Mouse (Mus musculus): ENCODE measurements around the gene Tpp1. TPM values are rescaled to one million over a fixed set of nuclear protein-coding genes. Genes with fewer than 3 reads are reported as not detected.

Gene Tpp1
- polyA plus RNA-seq, 1 experiment from 2014 or later, result 80.2 TPM

DNA sequence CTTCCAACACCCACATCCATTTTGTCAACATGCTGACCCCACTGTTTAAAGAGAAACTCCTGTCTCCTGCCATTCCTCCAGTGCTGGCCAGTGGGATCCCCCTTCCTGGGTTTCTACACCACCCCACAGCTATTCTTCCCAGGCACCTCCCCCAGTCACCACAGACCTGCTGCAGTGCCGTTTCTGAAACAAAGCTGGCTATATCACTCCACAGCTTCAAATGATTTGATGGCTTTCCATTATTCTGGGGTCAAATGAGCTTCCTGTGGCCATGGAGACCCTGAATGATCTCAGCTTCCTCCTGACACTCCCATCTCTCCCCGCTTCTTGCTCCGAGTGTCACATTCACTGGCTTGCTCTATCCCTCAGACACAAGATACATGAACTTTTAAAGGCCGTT lies 32.5 kb upstream of the Tpp1 start:
- Histone ChIP-seq H3K4me2 (replicated peaks; ENCODE audit: low read depth, low read length) (peak overlapping the region; percentile 70), H3K4me3 (ENCODE audit: low read depth, low read length) (no peak overlapping the region), H3K9ac (replicated peaks; ENCODE audit: low read depth, low read length) (no peak overlapping the region), H3K9me3 (ENCODE audit: control insufficient read depth, low read depth, low read length) (no peaks in the 10 kb centered on the region), H3K36me3 (ENCODE audit: control insufficient read depth, insufficient read depth, low read length) (peaks cover 5% of the 10 kb centered on the region; the same call in 1 of the 2 replicates), H3K27me3 (ENCODE audit: control insufficient read depth, insufficient read depth, low read length) (no peaks in the 10 kb centered on the region), H3K4me1 (ENCODE audit: control insufficient read depth, insufficient read depth, low read length) (peaks cover 23% of the 10 kb centered on the region), H3K27ac (ENCODE audit: low read length) (no peak overlapping the region)
- ATAC-seq (ENCODE audit: insufficient number of reproducible peaks, insufficient read depth, low FRiP score, low read depth), result no peak
- 17% methylated on average over 4 of the region's 4 CpGs for WGBS

DNA sequence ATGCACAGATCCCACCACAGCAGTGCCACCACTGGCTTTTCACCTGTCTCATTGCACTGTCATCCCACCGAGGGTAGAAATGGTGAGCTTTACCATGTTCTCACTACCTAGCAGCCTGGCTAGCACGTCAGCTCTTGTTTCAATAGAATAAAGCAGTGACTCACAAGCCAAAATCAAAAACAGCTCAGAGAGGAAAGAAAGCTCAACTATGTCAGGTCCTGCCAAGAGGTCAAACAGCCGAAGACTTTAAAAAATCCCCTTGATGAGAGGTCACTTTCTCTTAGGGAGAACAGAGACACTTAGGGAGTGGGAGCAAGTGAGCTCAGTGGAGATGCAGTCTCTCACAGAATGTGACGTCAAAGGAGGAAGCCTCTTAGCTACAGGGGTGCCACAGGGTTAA lies 31.8 kb upstream of the Tpp1 start:
- Histone ChIP-seq H3K9ac (replicated peaks; ENCODE audit: low read depth, low read length) (no peak overlapping the region), H3K27ac (ENCODE audit: low read length) (no peak overlapping the region), H3K27me3 (ENCODE audit: control insufficient read depth, insufficient read depth, low read length) (no peaks in the 10 kb centered on the region), H3K4me1 (ENCODE audit: control insufficient read depth, insufficient read depth, low read length) (peaks cover 30% of the 10 kb centered on the region), H3K36me3 (ENCODE audit: control insufficient read depth, insufficient read depth, low read length) (peaks cover 5% of the 10 kb centered on the region; the same call in 1 of the 2 replicates), H3K4me2 (replicated peaks; ENCODE audit: low read depth, low read length) (no peak overlapping the region), H3K9me3 (ENCODE audit: control insufficient read depth, low read depth, low read length) (no peaks in the 10 kb centered on the region), H3K4me3 (ENCODE audit: low read depth, low read length) (no peak overlapping the region)
- ATAC-seq (ENCODE audit: insufficient number of reproducible peaks, insufficient read depth, low FRiP score, low read depth), result no peak
- WGBS, result 43% methylated on average over 4 of the region's 4 CpGs

DNA sequence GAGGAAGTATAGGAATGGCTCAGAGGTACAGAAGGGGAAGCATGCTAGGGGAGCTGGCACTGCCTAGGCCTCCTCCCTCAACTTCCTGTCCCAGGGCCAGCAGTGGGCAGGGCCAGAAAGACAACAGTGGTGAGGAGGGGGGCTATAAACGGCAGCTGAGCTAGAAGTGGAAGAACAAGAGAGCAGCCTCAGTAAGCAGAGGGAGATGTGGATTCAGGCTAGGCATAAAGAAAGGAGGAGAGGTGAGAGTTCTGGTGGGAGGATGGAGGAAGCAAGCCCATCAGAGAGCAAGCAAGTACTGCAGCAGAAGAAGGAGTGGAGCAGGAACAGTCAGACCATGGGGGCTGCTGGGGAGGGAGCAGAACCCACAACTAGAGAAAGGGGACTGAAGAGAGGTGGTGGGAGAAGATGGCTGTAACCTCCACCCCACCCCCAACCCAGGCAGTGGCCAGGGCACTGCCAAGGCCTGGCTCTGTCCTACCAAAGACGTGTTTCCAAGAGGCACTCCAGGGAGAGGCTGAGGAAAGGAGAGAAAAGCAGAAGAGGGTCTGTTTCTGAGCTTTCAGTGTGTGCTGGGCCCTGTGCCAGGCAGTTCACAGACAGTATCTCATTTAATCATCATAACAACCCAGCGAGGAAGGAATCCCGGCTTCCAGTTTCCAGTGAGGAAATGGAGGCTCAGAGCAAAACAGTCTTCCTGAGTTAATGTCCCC lies 26.7 kb upstream of the Tpp1 start:
- no peaks in the 10 kb centered on the region for H3K9me3 ChIP-seq (ENCODE audit: control insufficient read depth, low read depth, low read length)
- H3K4me2 ChIP-seq (replicated peaks; ENCODE audit: low read depth, low read length), result peak overlapping the region; percentile 47
- ATAC-seq (ENCODE audit: insufficient number of reproducible peaks, insufficient read depth, low FRiP score, low read depth), result peak; percentile 78
- 9% methylated on average over 4 of the region's 4 CpGs for WGBS
- H3K4me1 ChIP-seq (ENCODE audit: control insufficient read depth, insufficient read depth, low read length), result peaks cover 34% of the 10 kb centered on the region; the same call in 1 of the 2 replicates
- H3K27ac ChIP-seq (ENCODE audit: low read length), result peak overlapping the region; percentile 96
- no peak overlapping the region for H3K4me3 ChIP-seq (ENCODE audit: low read depth, low read length)
- no peak overlapping the region; the same call in 1 of the 2 replicates for H3K9ac ChIP-seq (replicated peaks; ENCODE audit: low read depth, low read length)
- H3K27me3 ChIP-seq (ENCODE audit: control insufficient read depth, insufficient read depth, low read length), result no peaks in the 10 kb centered on the region
- H3K36me3 ChIP-seq (ENCODE audit: control insufficient read depth, insufficient read depth, low read length), result peaks cover 5% of the 10 kb centered on the region; the same call in 1 of the 2 replicates

DNA sequence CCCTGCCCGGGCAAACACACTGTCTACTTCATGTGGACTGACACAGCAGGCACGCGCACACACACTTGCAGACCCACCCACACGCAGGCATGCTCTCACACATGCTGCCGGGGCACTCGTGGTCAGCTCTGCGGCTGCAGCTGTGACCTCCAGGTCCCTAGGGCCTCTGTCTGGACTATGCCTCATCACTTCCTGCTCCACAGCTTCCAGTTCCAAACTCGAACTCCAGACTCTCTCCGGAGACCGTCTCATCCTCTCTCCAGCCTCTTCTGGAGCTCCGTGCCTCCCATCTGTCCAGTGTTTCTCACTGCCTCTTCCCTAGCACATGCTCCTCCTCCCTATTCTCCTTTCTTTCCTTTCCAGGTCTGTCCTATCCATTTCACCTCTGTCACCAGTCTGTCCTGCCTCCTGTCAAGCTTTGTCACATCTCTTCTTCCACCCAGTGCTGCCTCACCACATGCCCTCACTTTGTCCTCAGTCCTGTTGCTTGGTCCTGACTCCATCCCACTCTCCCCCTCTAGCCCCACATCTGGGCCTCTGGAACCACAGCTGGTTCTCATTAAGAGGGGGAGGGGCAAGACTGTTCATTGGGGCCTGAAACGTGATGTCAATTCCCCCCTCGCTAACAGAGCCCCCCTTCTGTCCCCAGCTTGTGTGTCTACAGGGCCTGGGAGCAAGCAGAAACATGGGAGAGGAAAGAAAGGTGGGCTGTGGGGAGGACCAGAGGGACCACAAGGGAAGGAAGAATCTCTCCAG lies 25.9 kb upstream of the Tpp1 start:
- Histone ChIP-seq H3K27me3 (ENCODE audit: control insufficient read depth, insufficient read depth, low read length) (no peaks in the 10 kb centered on the region), H3K4me1 (ENCODE audit: control insufficient read depth, insufficient read depth, low read length) (peaks cover 40% of the 10 kb centered on the region; the same call in 1 of the 2 replicates), H3K4me3 (ENCODE audit: low read depth, low read length) (peak overlapping the region; percentile 25), H3K27ac (ENCODE audit: low read length) (peak overlapping the region; percentile 96), H3K9ac (replicated peaks; ENCODE audit: low read depth, low read length) (no peak overlapping the region), H3K9me3 (ENCODE audit: control insufficient read depth, low read depth, low read length) (no peaks in the 10 kb centered on the region), H3K4me2 (replicated peaks; ENCODE audit: low read depth, low read length) (peak overlapping the region; percentile 47), H3K36me3 (ENCODE audit: control insufficient read depth, insufficient read depth, low read length) (peaks cover 7% of the 10 kb centered on the region; the same call in 1 of the 2 replicates)
- peak; percentile 84 for ATAC-seq (ENCODE audit: insufficient number of reproducible peaks, insufficient read depth, low FRiP score, low read depth)
- WGBS, result 27% methylated on average over 13 of the region's 13 CpGs

DNA sequence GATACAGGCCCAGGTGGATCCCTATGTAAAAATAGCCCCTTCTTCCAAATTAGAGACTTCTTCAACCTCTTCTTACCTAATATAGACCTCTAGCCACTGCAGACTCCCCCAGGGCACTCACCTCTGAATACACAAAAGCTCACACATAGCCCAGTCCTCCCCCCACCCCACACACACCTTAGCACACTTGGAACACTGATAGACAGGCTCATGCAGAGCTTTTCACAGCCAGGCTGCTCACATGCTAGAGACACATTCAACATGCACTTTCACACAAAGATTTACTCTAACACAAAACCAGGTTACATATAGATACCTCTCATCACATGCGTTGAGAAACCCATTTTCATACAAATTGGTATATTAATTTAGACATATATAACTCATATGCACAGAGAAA lies 25.3 kb upstream of the Tpp1 start:
- Histone ChIP-seq H3K27me3 (ENCODE audit: control insufficient read depth, insufficient read depth, low read length) (no peaks in the 10 kb centered on the region), H3K4me1 (ENCODE audit: control insufficient read depth, insufficient read depth, low read length) (peaks cover 40% of the 10 kb centered on the region; the same call in 1 of the 2 replicates), H3K9me3 (ENCODE audit: control insufficient read depth, low read depth, low read length) (no peaks in the 10 kb centered on the region), H3K27ac (ENCODE audit: low read length) (peak overlapping the region; percentile 96), H3K9ac (replicated peaks; ENCODE audit: low read depth, low read length) (no peak overlapping the region), H3K36me3 (ENCODE audit: control insufficient read depth, insufficient read depth, low read length) (peaks cover 13% of the 10 kb centered on the region), H3K4me3 (ENCODE audit: low read depth, low read length) (peak overlapping the region; percentile 25), H3K4me2 (replicated peaks; ENCODE audit: low read depth, low read length) (peak overlapping the region; percentile 47)
- no peak for ATAC-seq (ENCODE audit: insufficient number of reproducible peaks, insufficient read depth, low FRiP score, low read depth)
- WGBS, result 90% methylated on average over 1 of the region's 1 CpGs

DNA sequence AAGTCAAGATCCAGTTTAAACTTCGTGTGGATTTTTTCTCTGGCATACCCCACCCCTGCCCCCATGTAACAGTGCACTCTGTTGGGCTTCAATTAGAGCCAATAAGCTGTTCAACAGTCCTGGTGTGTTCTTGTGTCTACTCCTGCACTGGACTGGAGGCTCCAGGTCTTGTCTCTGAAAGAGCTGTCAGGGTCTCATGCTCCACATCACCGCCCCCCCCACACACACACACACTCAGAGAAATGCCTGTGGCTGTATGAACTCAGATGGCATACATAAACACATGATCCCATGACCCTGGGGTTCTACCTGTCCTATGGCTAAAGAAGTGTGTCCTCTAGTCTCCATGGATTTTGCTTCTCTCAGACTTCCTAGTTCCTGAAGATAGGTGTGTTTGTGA lies 24.0 kb upstream of the Tpp1 start:
- no peak for ATAC-seq (ENCODE audit: insufficient number of reproducible peaks, insufficient read depth, low FRiP score, low read depth)

DNA sequence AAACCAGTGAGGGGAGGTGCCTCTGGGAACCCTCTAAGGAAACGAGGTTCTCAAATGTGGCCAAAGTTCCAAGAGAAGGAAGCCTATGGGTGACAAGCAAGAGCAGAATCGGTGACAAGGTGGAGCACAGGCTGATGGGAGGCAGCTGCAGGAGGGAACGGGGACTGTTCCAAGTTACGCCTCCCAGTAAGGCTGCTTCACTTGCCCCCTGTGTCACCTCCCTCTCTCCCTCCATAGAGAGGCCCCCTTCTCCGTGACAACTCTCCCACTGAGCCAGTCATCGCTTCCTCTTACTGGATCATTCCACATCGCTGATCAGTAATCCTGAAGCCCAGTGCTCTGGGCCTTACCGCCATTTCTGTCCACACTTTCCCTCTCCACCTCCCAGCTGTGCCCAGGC lies 22.6 kb upstream of the Tpp1 start:
- no peaks in the 10 kb centered on the region for H3K27me3 ChIP-seq (ENCODE audit: control insufficient read depth, insufficient read depth, low read length)
- 36% methylated on average over 8 of the region's 8 CpGs for WGBS
- H3K36me3 ChIP-seq (ENCODE audit: control insufficient read depth, insufficient read depth, low read length), result peaks cover 27% of the 10 kb centered on the region
- H3K4me2 ChIP-seq (replicated peaks; ENCODE audit: low read depth, low read length), result peak overlapping the region; percentile 18; the same call in 1 of the 2 replicates
- no peak overlapping the region for H3K9ac ChIP-seq (replicated peaks; ENCODE audit: low read depth, low read length)
- peak; percentile 14; the same call in 1 of the 2 replicates for ATAC-seq (ENCODE audit: insufficient number of reproducible peaks, insufficient read depth, low FRiP score, low read depth)
- no peak overlapping the region for H3K4me3 ChIP-seq (ENCODE audit: low read depth, low read length)
- H3K27ac ChIP-seq (ENCODE audit: low read length), result peak overlapping the region; percentile 48; the same call in 1 of the 2 replicates
- peaks cover 40% of the 10 kb centered on the region; the same call in 1 of the 2 replicates for H3K4me1 ChIP-seq (ENCODE audit: control insufficient read depth, insufficient read depth, low read length)
- no peaks in the 10 kb centered on the region for H3K9me3 ChIP-seq (ENCODE audit: control insufficient read depth, low read depth, low read length)

More for the DNA sequence above, 24.0 kb upstream of the Tpp1 start:
- peaks cover 23% of the 10 kb centered on the region for H3K36me3 ChIP-seq (ENCODE audit: control insufficient read depth, insufficient read depth, low read length)
- no peak overlapping the region for H3K9ac ChIP-seq (replicated peaks; ENCODE audit: low read depth, low read length)
- no peak overlapping the region for H3K4me3 ChIP-seq (ENCODE audit: low read depth, low read length)
- WGBS, result 79% methylated on average over 2 of the region's 2 CpGs
- no peaks in the 10 kb centered on the region for H3K27me3 ChIP-seq (ENCODE audit: control insufficient read depth, insufficient read depth, low read length)
- H3K4me1 ChIP-seq (ENCODE audit: control insufficient read depth, insufficient read depth, low read length), result peaks cover 40% of the 10 kb centered on the region; the same call in 1 of the 2 replicates
- H3K4me2 ChIP-seq (replicated peaks; ENCODE audit: low read depth, low read length), result no peak overlapping the region
- no peak overlapping the region for H3K27ac ChIP-seq (ENCODE audit: low read length)
- H3K9me3 ChIP-seq (ENCODE audit: control insufficient read depth, low read depth, low read length), result no peaks in the 10 kb centered on the region

DNA sequence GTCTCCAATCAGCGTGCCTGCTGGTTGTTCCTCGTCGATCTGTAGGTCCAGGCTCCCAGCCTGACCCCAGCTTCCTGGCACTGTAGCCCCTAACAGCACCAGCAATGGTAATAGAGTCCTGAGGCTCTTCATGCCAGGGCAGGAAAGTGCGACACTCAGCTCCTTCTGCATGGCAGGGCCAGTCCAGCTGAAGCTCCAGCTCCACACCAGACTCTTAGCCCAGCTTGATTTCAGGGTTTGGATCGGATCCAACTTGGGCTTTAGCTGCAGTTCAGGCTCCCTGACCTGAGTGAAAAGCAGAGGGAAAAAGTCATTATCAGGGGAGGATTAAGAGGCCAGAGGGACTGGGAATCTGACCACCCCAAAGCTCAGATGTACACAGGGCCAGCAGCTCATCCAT lies 21.0 kb upstream of the Tpp1 start:
- Histone ChIP-seq H3K4me2 (replicated peaks; ENCODE audit: low read depth, low read length) (no peak overlapping the region), H3K4me1 (ENCODE audit: control insufficient read depth, insufficient read depth, low read length) (peaks cover 28% of the 10 kb centered on the region; the same call in 1 of the 2 replicates), H3K9ac (replicated peaks; ENCODE audit: low read depth, low read length) (no peak overlapping the region), H3K27ac (ENCODE audit: low read length) (no peak overlapping the region), H3K27me3 (ENCODE audit: control insufficient read depth, insufficient read depth, low read length) (no peaks in the 10 kb centered on the region), H3K36me3 (ENCODE audit: control insufficient read depth, insufficient read depth, low read length) (peaks cover 29% of the 10 kb centered on the region), H3K9me3 (ENCODE audit: control insufficient read depth, low read depth, low read length) (no peaks in the 10 kb centered on the region), H3K4me3 (ENCODE audit: low read depth, low read length) (no peak overlapping the region)
- WGBS, result 74% methylated on average over 5 of the region's 5 CpGs
- no peak for ATAC-seq (ENCODE audit: insufficient number of reproducible peaks, insufficient read depth, low FRiP score, low read depth)

All from stomach, embryonic 14.5 days (tissue).